In genomic region chr14:46819961-46820360, GRCm38 (mm10) we compare ENCODE assay signal across 8 mouse cellular contexts. TPM values are rescaled to one million over a fixed set of nuclear protein-coding genes. Genes with fewer than 3 reads are reported as not detected.
DNase-seq lines count a peak whose midpoint lies in the region; ATAC-seq and TF ChIP-seq lines count a peak whose summit lies in the region.
"Not testable (repeated sequence)": the region's sequence is repeated elsewhere in the genome, so short reads cannot be mapped to it uniquely, and the experiment has no call there.
"Had no signal": no experiment of that assay in that cellular context is flagged by ENCODE, and none has a peak within 500 bp of the region (broad histone marks: within the 10 kb centered on the region; RNA-seq: fewer than 3 reads in every experiment).

No protein-coding gene starts in this region.

- 83% methylated on average over 5 of the region's 6 CpGs for WGBS in heart, embryonic 13.5 days
- 81% methylated on average over 5 of the region's 6 CpGs for WGBS in liver, embryonic 13.5 days (ENCODE audit: insufficient replicate concordance)
- 86% methylated on average over 5 of the region's 6 CpGs for WGBS in liver, embryonic 15.5 days (ENCODE audit: insufficient replicate concordance)

- ATAC-seq in heart, embryonic 13.5 days (ENCODE audit: extremely low read depth, insufficient number of reproducible peaks, low FRiP score, low TSS enrichment); liver, embryonic 13.5 days (ENCODE audit: low read depth); liver, embryonic 15.5 days (ENCODE audit: insufficient read depth): not testable (repeated sequence)

- H3K4me3 ChIP-seq in E14TG2a.4 (replicated peaks; ENCODE audit: low read length) = peak overlapping the region; percentile 20; the same call in 1 of the 2 replicates
- H3K4me3 ChIP-seq in gastrocnemius, adult 2 months = 0 out of 2 replicates have a peak overlapping the region, but pooled peaks have one; percentile 7
- H3K4me3 ChIP-seq in heart, embryonic 13.5 days; liver, embryonic 13.5 days (replicated peaks); liver, embryonic 15.5 days (replicated peaks): not testable (repeated sequence)
- peak overlapping the region; percentile 11 for H3K4me3 ChIP-seq in testis, adult 2 months (ENCODE audit: control insufficient read depth, low read depth, low read length)

- H3K9ac ChIP-seq in heart, embryonic 13.5 days; liver, embryonic 13.5 days; liver, embryonic 15.5 days: not testable (repeated sequence)

- not testable (repeated sequence) for H3K27ac ChIP-seq in gastrocnemius, adult 2 months; heart, embryonic 13.5 days (replicated peaks); liver, embryonic 13.5 days; liver, embryonic 15.5 days (replicated peaks); testis, adult 2 months (ENCODE audit: control insufficient read depth, insufficient read depth, low read depth, low read length)

- H3K4me1 ChIP-seq in E14TG2a.4 (replicated peaks; ENCODE audit: low read depth, low read length) = peaks cover 43% of the 10 kb centered on the region
- H3K4me1 ChIP-seq in heart, embryonic 13.5 days = peaks cover 35% of the 10 kb centered on the region
- peaks cover 65% of the 10 kb centered on the region for H3K4me1 ChIP-seq in liver, embryonic 13.5 days (replicated peaks)
- peaks cover 64% of the 10 kb centered on the region for H3K4me1 ChIP-seq in liver, embryonic 15.5 days (replicated peaks)
- H3K4me1 ChIP-seq in testis, adult 2 months (ENCODE audit: control insufficient read depth, insufficient read depth, low read length) = not testable (repeated sequence)

- H3K36me3 ChIP-seq in E14TG2a.4 (ENCODE audit: insufficient read depth, low read length) = peaks cover 28% of the 10 kb centered on the region
- H3K36me3 ChIP-seq in heart, embryonic 13.5 days = peaks cover 23% of the 10 kb centered on the region
- peaks cover 23% of the 10 kb centered on the region for H3K36me3 ChIP-seq in liver, embryonic 13.5 days
- H3K36me3 ChIP-seq in liver, embryonic 15.5 days (replicated peaks) = peaks cover 25% of the 10 kb centered on the region
- H3K36me3 ChIP-seq in testis, adult 2 months (ENCODE audit: control insufficient read depth, insufficient read depth, low read length) = not testable (repeated sequence)

- not testable (repeated sequence) for DNase-seq in gastrocnemius, adult 2 months; liver, embryonic 13.5 days
- peak; percentile 26 for DNase-seq in induced T-regulatory cell, adult 2 months (ENCODE audit: low read depth)

- H3K9me3 ChIP-seq in E14TG2a.4 (ENCODE audit: low read length) = peaks cover 22% of the 10 kb centered on the region
- not testable (repeated sequence) for H3K9me3 ChIP-seq in heart, embryonic 13.5 days; liver, embryonic 13.5 days (replicated peaks); liver, embryonic 15.5 days (replicated peaks)

- H3K27me3 ChIP-seq in E14TG2a.4 (ENCODE audit: insufficient read depth, low read length); heart, embryonic 13.5 days (replicated peaks); liver, embryonic 13.5 days; liver, embryonic 15.5 days; testis, adult 2 months (ENCODE audit: control insufficient read depth, insufficient read depth, low read length): not testable (repeated sequence)

- not testable (repeated sequence) for TF ChIP-seq CTCF in E14TG2a.4 (conservative IDR thresholded peaks at IDR 0.05; ENCODE audit: low read length); gastrocnemius, adult 2 months (IDR thresholded peaks at IDR 0.05); testis, adult 2 months (IDR thresholded peaks at IDR 0.05; ENCODE audit: control insufficient read depth, insufficient read depth, insufficient replicate concordance, low read depth, low read length)

- peak overlapping the region; percentile 93; the same call in 1 of the 2 replicates for H3K4me2 ChIP-seq in heart, embryonic 13.5 days
- H3K4me2 ChIP-seq in liver, embryonic 13.5 days = peak overlapping the region; percentile 82
- H3K4me2 ChIP-seq in liver, embryonic 15.5 days = peak overlapping the region; percentile 79; the same call in 1 of the 2 replicates

- not testable (repeated sequence) for TF ChIP-seq POLR2A in testis, adult 2 months (IDR thresholded peaks at IDR 0.05; ENCODE audit: control insufficient read depth, low read depth, low read length)

- intact Hi-C loops in gastrocnemius, adult 2 months (cut with DNase I) = loop anchor here (5.0 kb wide), 2 partner anchors 33 to 62 kb away; partner anchors contain the start of genes Cnih1 and Samd4

RNA-seq across cellular contexts. Expression of gene Gmfb, which starts 2.1 kb away (rescaled TPM):
- 10 to 100 TPM; 19.4 to 20.8 TPM for total RNA-seq in gastrocnemius, adult 2 months (2021)
- polyA plus RNA-seq in heart, embryonic 13.5 days (2015; fragmentation: Nextera tagmentation; extraction: Ambion mirVana) = 47.6 and 47.9 TPM in 2 replicates
- polyA plus RNA-seq in liver, embryonic 13.5 days (2015; fragmentation: Nextera tagmentation; extraction: Ambion mirVana) = 34.0 and 53.5 TPM in 2 replicates
- polyA plus RNA-seq in liver, embryonic 15.5 days (2015; fragmentation: Nextera tagmentation; extraction: Ambion mirVana) = 22.4 and 23.9 TPM in 2 replicates
- polyA plus RNA-seq in testis, adult 2 months (2012; rRNA removed) = 56.6 and 69.6 TPM in 2 replicates

RNA-seq across cellular contexts. Expression of gene Cgrrf1, which starts 12.0 kb away (rescaled TPM):
- total RNA-seq in gastrocnemius, adult 2 months (2021) = 10 to 100 TPM; 53.0 to 58.9 TPM
- 24.3 and 25.4 TPM in 2 replicates for polyA plus RNA-seq in heart, embryonic 13.5 days (2015; fragmentation: Nextera tagmentation; extraction: Ambion mirVana)
- polyA plus RNA-seq in liver, embryonic 13.5 days (2015; fragmentation: Nextera tagmentation; extraction: Ambion mirVana) = 19.0 and 19.2 TPM in 2 replicates
- 17.7 and 18.7 TPM in 2 replicates for polyA plus RNA-seq in liver, embryonic 15.5 days (2015; fragmentation: Nextera tagmentation; extraction: Ambion mirVana)
- polyA plus RNA-seq in testis, adult 2 months (2012; rRNA removed) = 76.9 and 78.5 TPM in 2 replicates

RNA-seq across cellular contexts. Expression of gene Cnih1, which starts 31.8 kb away (rescaled TPM):
- 10 to 100 TPM; 54.7 to 55.2 TPM for total RNA-seq in gastrocnemius, adult 2 months (2021)
- 162 and 175 TPM in 2 replicates for polyA plus RNA-seq in heart, embryonic 13.5 days (2015; fragmentation: Nextera tagmentation; extraction: Ambion mirVana)
- 101 and 112 TPM in 2 replicates for polyA plus RNA-seq in liver, embryonic 13.5 days (2015; fragmentation: Nextera tagmentation; extraction: Ambion mirVana)
- 79.4 and 80.0 TPM in 2 replicates for polyA plus RNA-seq in liver, embryonic 15.5 days (2015; fragmentation: Nextera tagmentation; extraction: Ambion mirVana)
- 9.9 and 10.1 TPM in 2 replicates for polyA plus RNA-seq in testis, adult 2 months (2012; rRNA removed)

RNA-seq across cellular contexts. Expression of gene Cdkn3, which starts 59.6 kb away (rescaled TPM):
- not detected for total RNA-seq in gastrocnemius, adult 2 months (2021)
- 47.3 and 53.8 TPM in 2 replicates for polyA plus RNA-seq in heart, embryonic 13.5 days (2015; fragmentation: Nextera tagmentation; extraction: Ambion mirVana)
- polyA plus RNA-seq in liver, embryonic 13.5 days (2015; fragmentation: Nextera tagmentation; extraction: Ambion mirVana) = 114 and 117 TPM in 2 replicates
- polyA plus RNA-seq in liver, embryonic 15.5 days (2015; fragmentation: Nextera tagmentation; extraction: Ambion mirVana) = 91.3 and 108 TPM in 2 replicates
- polyA plus RNA-seq in testis, adult 2 months (2012; rRNA removed) = 189 and 207 TPM in 2 replicates
- polyA plus RNA-seq: adrenal gland, adult 2 months had no signal
